Comparison of ENCODE assay signal across 8 mouse cellular contexts in the genomic region with DNA sequence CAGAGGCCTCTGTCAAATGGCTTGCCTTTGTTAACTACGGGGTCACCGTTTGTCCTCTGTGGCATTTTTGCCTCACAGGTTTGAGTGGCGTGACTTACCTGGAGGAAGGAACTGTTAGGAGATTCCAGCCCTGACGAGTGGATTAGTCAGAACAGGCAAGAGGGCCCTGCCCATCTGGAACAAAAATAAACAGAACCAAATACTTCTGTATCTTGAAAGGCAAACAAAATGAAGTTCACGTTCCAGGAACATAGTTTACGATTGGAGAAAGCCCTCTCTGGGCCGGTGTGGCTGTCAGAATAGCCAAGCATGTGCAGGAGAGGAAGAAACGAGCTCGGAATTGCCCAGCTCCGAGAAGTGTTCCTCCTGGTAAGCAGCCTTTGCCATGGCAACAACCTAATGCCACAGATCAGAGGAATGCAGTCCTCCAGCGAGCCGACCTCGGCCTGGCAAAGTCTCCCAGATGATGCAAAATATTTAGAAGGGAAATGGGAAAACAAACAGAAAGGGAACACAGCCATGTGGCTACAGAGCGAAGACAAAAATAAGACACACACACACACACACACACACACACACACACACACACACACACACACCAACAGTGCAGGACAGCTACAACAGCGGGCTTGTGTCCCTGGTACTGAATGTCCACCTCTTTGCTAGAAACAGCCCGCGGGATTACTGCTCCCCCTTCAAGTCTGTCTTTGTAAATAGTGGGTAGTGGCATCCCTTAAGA.
DNase-seq lines count a peak whose midpoint lies in the region; ATAC-seq and TF ChIP-seq lines count a peak whose summit lies in the region.

No protein-coding gene starts in this region.

- H3K9me3 ChIP-seq in hindbrain, postnatal 0 days (ENCODE audit: low read length) = no peaks in the 10 kb centered on the region
- no peaks in the 10 kb centered on the region for H3K9me3 ChIP-seq in midbrain, embryonic 12.5 days
- no peaks in the 10 kb centered on the region for H3K9me3 ChIP-seq in stomach, embryonic 15.5 days

- peak; percentile 77 for DNase-seq in 3134 (ENCODE audit: extremely low read depth, insufficient read length, low spot score)
- DNase-seq in gastrocnemius, postnatal 10 days = peak; percentile 11
- DNase-seq in hindbrain, postnatal 0 days (ENCODE audit: low spot score) = peak; percentile 79
- peak; percentile 34 to 42 for DNase-seq in left cerebral cortex, postnatal 25 days (ENCODE audit: low spot score in 2 of 2)
- no peak for DNase-seq in thymus, postnatal 25 days

- peak overlapping the region; percentile 51 for H3K4me2 ChIP-seq in hindbrain, postnatal 0 days (ENCODE audit: low read depth, low read length)
- H3K4me2 ChIP-seq in midbrain, embryonic 12.5 days (replicated peaks) = peak overlapping the region; percentile 41
- H3K4me2 ChIP-seq in stomach, embryonic 15.5 days = peak overlapping the region; percentile 41; the same call in 1 of the 2 replicates

- no peaks in the 10 kb centered on the region for H3K36me3 ChIP-seq in hindbrain, postnatal 0 days (ENCODE audit: insufficient read depth, low read length)
- no peaks in the 10 kb centered on the region for H3K36me3 ChIP-seq in midbrain, embryonic 12.5 days
- no peaks in the 10 kb centered on the region for H3K36me3 ChIP-seq in stomach, embryonic 15.5 days

- TF ChIP-seq CTCF in hindbrain, postnatal 0 days (IDR thresholded peaks at IDR 0.05; ENCODE audit: low read depth) = no peak

- no peaks in the 10 kb centered on the region for H3K27me3 ChIP-seq in hindbrain, postnatal 0 days (ENCODE audit: insufficient read depth, low read length)
- no peaks in the 10 kb centered on the region for H3K27me3 ChIP-seq in midbrain, embryonic 12.5 days
- H3K27me3 ChIP-seq in stomach, embryonic 15.5 days (replicated peaks) = no peaks in the 10 kb centered on the region

- 8% methylated on average over 17 of the region's 17 CpGs for WGBS in hindbrain, postnatal 0 days
- 13% methylated on average over 17 of the region's 17 CpGs for WGBS in midbrain, embryonic 12.5 days
- 16% methylated on average over 17 of the region's 17 CpGs for WGBS in stomach, embryonic 15.5 days

- peak overlapping the region; percentile 33 for H3K4me3 ChIP-seq in brown adipose tissue, adult 24 weeks (ENCODE audit: insufficient read depth, low read depth, low read length)
- H3K4me3 ChIP-seq in hindbrain, postnatal 0 days (ENCODE audit: low read length) = peak overlapping the region; percentile 16
- H3K4me3 ChIP-seq in midbrain, embryonic 12.5 days = no peak overlapping the region
- no peak overlapping the region for H3K4me3 ChIP-seq in stomach, embryonic 15.5 days (replicated peaks)

- intact Hi-C loops in left cerebral cortex, postnatal 25 days (cut with DNase I) = loop anchor here (5.0 kb wide), 2 partner anchors 59 to 111 kb away; partner anchors contain the start of gene Cav2

- peak; percentile 87 for ATAC-seq in hindbrain, postnatal 0 days
- peak; percentile 82 for ATAC-seq in midbrain, embryonic 12.5 days (ENCODE audit: low FRiP score, low read depth)
- peak; percentile 73 for ATAC-seq in stomach, embryonic 15.5 days (ENCODE audit: insufficient read depth, low FRiP score, low read depth)

- peak overlapping the region; percentile 99 for H3K27ac ChIP-seq in brown adipose tissue, adult 24 weeks (replicated peaks; ENCODE audit: low read depth, low read length)
- peak overlapping the region; percentile 76 for H3K27ac ChIP-seq in hindbrain, postnatal 0 days
- H3K27ac ChIP-seq in midbrain, embryonic 12.5 days (replicated peaks) = peak overlapping the region; percentile 68
- peak overlapping the region; percentile 84 for H3K27ac ChIP-seq in stomach, embryonic 15.5 days

- 0 out of 2 replicates have a peak overlapping the region, but pooled peaks have one; percentile 24 for H3K9ac ChIP-seq in hindbrain, postnatal 0 days (replicated peaks; ENCODE audit: low read length)
- no peak overlapping the region for H3K9ac ChIP-seq in midbrain, embryonic 12.5 days (replicated peaks)
- no peak overlapping the region for H3K9ac ChIP-seq in stomach, embryonic 15.5 days

- H3K4me1 ChIP-seq in brown adipose tissue, adult 24 weeks (ENCODE audit: control insufficient read depth, insufficient read depth, insufficient read length, low read length) = peaks cover 18% of the 10 kb centered on the region
- H3K4me1 ChIP-seq in hindbrain, postnatal 0 days (ENCODE audit: insufficient read depth, low read length) = peaks cover 16% of the 10 kb centered on the region
- peaks cover 22% of the 10 kb centered on the region for H3K4me1 ChIP-seq in midbrain, embryonic 12.5 days
- peaks cover 14% of the 10 kb centered on the region for H3K4me1 ChIP-seq in stomach, embryonic 15.5 days

Comparison
In these comparisons a context has a peak if more than half of its experiments do, and no peak if none do; other contexts are left out.
1. H3K4me3 ChIP-seq: peak in brown adipose tissue, adult 24 weeks (single experiment) and hindbrain, postnatal 0 days (single experiment); none in midbrain, embryonic 12.5 days (single experiment) and stomach, embryonic 15.5 days (single experiment).
2. Peak in every context shown above with its lines, with median percentiles within 50 percentile points of each other: H3K27ac ChIP-seq, ATAC-seq and H3K4me2 ChIP-seq.